Mouse (Mus musculus) neural tube, embryonic 11.5 days (tissue): Measurements from ENCODE around the gene Rab43. TPM values are rescaled to one million over a fixed set of nuclear protein-coding genes. Genes with fewer than 3 reads are reported as not detected.

Experiments
- ATAC-seq: fragments of 200-750 bp; cut with Nextera tagmentation; 2 replicates; pipeline ENCODE4 v1.8.0; 2017; ENCODE audit warnings: moderate number of reproducible peaks, mild to moderate bottlenecking, moderate TSS enrichment, moderate library complexity; ENCODE audit not compliant: insufficient read depth, low FRiP score, low TSS enrichment
- DNase-seq: peaks from one replicate; pipeline ENCODE4 v3.0.0-alpha.2; 2015; ENCODE audit warnings: low spot score
- H3K27ac ChIP-seq: fragments of 300-500 bp; sonication (generic); 2 replicates; pipeline ENCODE4 v1.5.1; 2014; ENCODE audit warnings: low read depth, mild to moderate bottlenecking, low read length
- H3K27me3 ChIP-seq: fragments of 300-500 bp; sonication (generic); 2 replicates; pipeline ENCODE4 v1.6.1; 2014; ENCODE audit warnings: mild to moderate bottlenecking, low read length, mixed read lengths; ENCODE audit not compliant: control insufficient read depth, insufficient read depth
- H3K36me3 ChIP-seq: fragments of 300-500 bp; sonication (generic); 2 replicates; pipeline ENCODE4 v1.6.1; 2014; ENCODE audit warnings: mild to moderate bottlenecking, low read length, moderate library complexity, mixed read lengths; ENCODE audit not compliant: control insufficient read depth, insufficient read depth
- H3K4me1 ChIP-seq: fragments of 300-500 bp; sonication (generic); 2 replicates; pipeline ENCODE4 v1.6.1; 2014; ENCODE audit warnings: low read length, mixed read lengths; ENCODE audit not compliant: control insufficient read depth, insufficient read depth
- H3K4me2 ChIP-seq: fragments of 300-500 bp; sonication (generic); 2 replicates; pipeline ENCODE4 v1.6.1; 2014; ENCODE audit warnings: low read depth, mild to moderate bottlenecking, moderate library complexity
- H3K4me3 ChIP-seq: fragments of 300-500 bp; sonication (generic); 2 replicates; pipeline ENCODE4 v1.5.1; 2014; ENCODE audit warnings: low read depth, low read length
- H3K9ac ChIP-seq: fragments of 300-500 bp; sonication (generic); 2 replicates; pipeline ENCODE4 v1.6.1; 2014; ENCODE audit warnings: mild to moderate bottlenecking, low read length
- H3K9me3 ChIP-seq: fragments of 300-500 bp; sonication (generic); 2 replicates; pipeline ENCODE4 v1.6.1; 2016; ENCODE audit warnings: low read length; ENCODE audit not compliant: control insufficient read depth
- WGBS: fragments of 180-500 bp; shearing (Covaris S2); extraction: QIAGEN DNeasy Blood & Tissue Kit; methylation state at CpG from one replicate; pipeline ENCODE4 v1.1.7; 2014; 5-methylcytosine and 5-hydroxymethylcytosine counted together
- polyA plus RNA-seq: library from polyadenylated mRNA; unstranded; fragments of >200 nt; fragmentation: Nextera tagmentation; extraction: Ambion mirVana; gene quantifications from 2 replicates; pipeline ENCODE4 v1.2.1, GENCODE M21; 2014

Gene Rab43
- polyA plus RNA-seq, 1 experiment from 2014 or later = 7.9 TPM

- Histone ChIP-seq H3K27ac (no peak overlapping the region), H3K4me3 (no peak overlapping the region)
These were observed 692 bp upstream of the Rab43 start for GRCm38 (mm10) chr6:87812656-87813055.

GRCm38 (mm10) chr6:87810713-87811669 is 973 bp downstream of the Rab43 start:
- Histone ChIP-seq H3K9ac (peak overlapping the region; percentile 74), H3K4me3 (peak overlapping the region; percentile 66), H3K4me2 (peak overlapping the region; percentile 98), H3K36me3 (no peaks in the 10 kb centered on the region), H3K9me3 (no peaks in the 10 kb centered on the region), H3K27me3 (no peaks in the 10 kb centered on the region), H3K27ac (no peak overlapping the region; the same call in 1 of the 2 replicates), H3K4me1 (peaks cover 3% of the 10 kb centered on the region; the same call in 1 of the 2 replicates)
- DNase-seq = peak; percentile 35
- ATAC-seq = peak; percentile 28
- under 1% methylated on average over 77 of the region's 77 CpGs for WGBS

More at GRCm38 (mm10) chr6:87812656-87813055, 692 bp upstream of the Rab43 start:
- peak overlapping the region; percentile 98 for H3K4me2 ChIP-seq
- no peaks in the 10 kb centered on the region for H3K36me3 ChIP-seq
- 74% methylated on average over 1 of the region's 1 CpGs for WGBS
- ATAC-seq (no peak), DNase-seq (no peak)
- H3K27me3 ChIP-seq = no peaks in the 10 kb centered on the region
- no peaks in the 10 kb centered on the region for H3K9me3 ChIP-seq
- H3K4me1 ChIP-seq = peaks cover 3% of the 10 kb centered on the region; the same call in 1 of the 2 replicates
- H3K9ac ChIP-seq = no peak overlapping the region

- Histone ChIP-seq H3K4me1 (peaks cover 3% of the 10 kb centered on the region; the same call in 1 of the 2 replicates), H3K27ac (no peak overlapping the region), H3K9ac (no peak overlapping the region), H3K27me3 (no peaks in the 10 kb centered on the region), H3K9me3 (no peaks in the 10 kb centered on the region), H3K36me3 (no peaks in the 10 kb centered on the region), H3K4me2 (peak overlapping the region; percentile 98; the same call in 1 of the 2 replicates), H3K4me3 (no peak overlapping the region)
- ATAC-seq = no peak
- WGBS = 43% methylated on average over 6 of the region's 6 CpGs
- DNase-seq = no peak
These were observed 1.7 kb downstream of the Rab43 start for GRCm38 (mm10) chr6:87810311-87810710.

- no peaks in the 10 kb centered on the region for H3K36me3 ChIP-seq
- H3K27ac ChIP-seq = no peak overlapping the region
- H3K9ac ChIP-seq = no peak overlapping the region
- no peak overlapping the region for H3K4me2 ChIP-seq
- ATAC-seq (no peak), DNase-seq (no peak)
- no peaks in the 10 kb centered on the region for H3K27me3 ChIP-seq
- no peak overlapping the region for H3K4me3 ChIP-seq
- WGBS = 92% methylated on average over 6 of the region's 6 CpGs
- no peaks in the 10 kb centered on the region for H3K9me3 ChIP-seq
- peaks cover 3% of the 10 kb centered on the region; the same call in 1 of the 2 replicates for H3K4me1 ChIP-seq
These were observed 2.3 kb downstream of the Rab43 start for GRCm38 (mm10) chr6:87809651-87810161.

- DNase-seq (no peak), ATAC-seq (no peak)
- Histone ChIP-seq H3K4me1 (peaks cover 3% of the 10 kb centered on the region; the same call in 1 of the 2 replicates), H3K9ac (no peak overlapping the region), H3K4me2 (no peak overlapping the region), H3K27ac (no peak overlapping the region), H3K4me3 (no peak overlapping the region), H3K9me3 (no peaks in the 10 kb centered on the region), H3K36me3 (no peaks in the 10 kb centered on the region), H3K27me3 (no peaks in the 10 kb centered on the region)
- 97% methylated on average over 2 of the region's 2 CpGs for WGBS
These were observed 2.8 kb downstream of the Rab43 start for GRCm38 (mm10) chr6:87809144-87809543.

GRCm38 (mm10) chr6:87808521-87808920 is 3.4 kb downstream of the Rab43 start:
- Histone ChIP-seq H3K9ac (no peak overlapping the region), H3K9me3 (no peaks in the 10 kb centered on the region), H3K4me1 (peaks cover 3% of the 10 kb centered on the region; the same call in 1 of the 2 replicates), H3K4me2 (no peak overlapping the region), H3K4me3 (no peak overlapping the region), H3K27me3 (no peaks in the 10 kb centered on the region), H3K27ac (no peak overlapping the region), H3K36me3 (no peaks in the 10 kb centered on the region)
- ATAC-seq (no peak), DNase-seq (no peak)
- 80% methylated on average over 3 of the region's 3 CpGs for WGBS

- Histone ChIP-seq H3K9me3 (no peaks in the 10 kb centered on the region), H3K36me3 (no peaks in the 10 kb centered on the region), H3K27ac (no peak overlapping the region), H3K4me1 (peaks cover 3% of the 10 kb centered on the region; the same call in 1 of the 2 replicates), H3K4me3 (no peak overlapping the region), H3K27me3 (no peaks in the 10 kb centered on the region), H3K4me2 (no peak overlapping the region), H3K9ac (no peak overlapping the region)
- WGBS = 81% methylated on average over 4 of the region's 4 CpGs
- ATAC-seq = no peak
- no peak for DNase-seq
These were observed 4.1 kb downstream of the Rab43 start for GRCm38 (mm10) chr6:87807735-87808440.

GRCm38 (mm10) chr6:87806857-87807256 is 5.1 kb downstream of the Rab43 start:
- Histone ChIP-seq H3K4me3 (no peak overlapping the region), H3K4me2 (no peak overlapping the region), H3K27ac (no peak overlapping the region), H3K9me3 (no peaks in the 10 kb centered on the region), H3K9ac (no peak overlapping the region), H3K4me1 (no peaks in the 10 kb centered on the region), H3K36me3 (no peaks in the 10 kb centered on the region), H3K27me3 (no peaks in the 10 kb centered on the region)
- 58% methylated on average over 2 of the region's 2 CpGs for WGBS
- DNase-seq (no peak), ATAC-seq (no peak)
